Mouse (Mus musculus) lung, postnatal 25 days (tissue): ENCODE measurements around the gene Gdi1.

ENCODE experiments used
- DNase-seq: peaks from one replicate; pipeline ENCODE4 v3.0.0; 2022; ENCODE audit warnings: low spot score

The Gdi1 gene

DNA sequence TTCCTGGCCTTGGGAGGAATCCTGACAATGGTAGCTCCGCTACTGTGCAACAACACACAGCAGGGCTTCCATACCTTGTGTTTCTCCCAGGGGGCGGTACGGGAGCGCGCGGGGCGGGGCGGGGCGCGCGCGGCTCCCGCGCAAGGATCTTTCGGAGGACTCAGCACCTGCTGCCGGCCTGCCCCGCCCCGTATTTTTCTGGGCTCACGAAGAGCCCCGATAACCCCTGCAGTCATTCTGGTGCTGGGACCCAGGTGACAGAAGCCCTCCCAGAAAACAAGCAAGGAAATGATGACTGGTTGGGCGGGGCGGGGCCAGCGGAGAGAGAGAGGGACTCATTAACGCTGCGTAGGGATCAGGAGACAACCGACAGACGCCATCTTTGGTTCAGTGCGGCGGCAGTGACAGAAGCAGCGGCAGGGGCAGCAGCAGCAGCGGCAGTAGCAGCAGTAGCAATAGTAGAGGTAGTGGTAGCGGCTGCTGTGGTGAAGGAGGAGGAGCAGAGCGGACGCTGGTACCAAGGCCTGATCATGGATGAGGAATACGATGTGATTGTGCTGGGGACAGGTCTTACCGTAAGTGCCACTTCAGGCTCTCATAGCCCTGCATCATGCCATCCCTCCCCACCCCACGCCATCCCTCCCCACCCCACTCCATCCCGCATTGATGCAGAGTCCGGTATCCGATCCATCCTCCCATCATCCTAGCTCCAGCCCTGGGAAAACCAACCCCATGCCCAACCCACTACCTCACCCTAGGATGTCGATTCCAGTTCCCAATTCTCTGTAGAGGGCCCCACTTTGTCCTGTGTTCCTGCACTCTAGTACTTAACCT lies at the start of gene Gdi1:
TSS of gene Gdi1 (plus strand) at position 132 of the 834 bp plus-strand sequence.
- peak; percentile 67 for DNase-seq

DNA sequence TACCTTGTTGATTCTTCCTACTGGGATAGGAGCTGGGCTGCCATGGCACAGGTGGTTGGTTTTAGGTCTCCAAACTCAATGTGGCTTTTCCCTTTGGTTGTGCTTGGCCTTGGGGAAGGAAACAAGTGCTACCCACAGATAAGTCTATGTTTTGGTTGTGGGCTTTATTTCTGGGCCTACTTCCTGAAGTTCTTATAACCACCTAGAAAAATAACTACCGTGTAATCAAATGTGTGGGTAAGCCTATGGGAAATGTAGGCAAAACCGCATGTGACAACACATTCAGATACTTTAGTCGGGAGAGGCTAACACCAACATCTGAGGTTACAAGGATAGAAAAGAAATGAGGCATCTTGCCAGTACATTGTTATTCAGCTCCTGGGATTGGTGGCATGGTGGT lies 47.1 kb upstream of the Gdi1 start:
- no peak for DNase-seq

DNA sequence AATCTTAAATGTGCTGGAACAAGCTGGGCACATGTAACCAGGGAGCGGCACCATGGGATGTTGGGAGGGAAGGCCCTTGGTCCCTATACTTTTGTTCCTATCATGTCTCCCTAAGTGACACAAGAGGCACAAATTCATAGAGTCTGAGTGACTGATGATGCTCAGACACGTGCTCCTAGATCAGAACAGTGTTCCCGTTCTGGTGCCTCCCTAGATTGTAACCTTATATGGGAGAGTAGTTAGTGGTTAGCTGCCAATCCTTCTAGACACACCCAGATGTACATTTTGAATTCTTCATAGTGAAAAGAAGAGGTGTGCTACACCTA lies 35.1 kb upstream of the Gdi1 start:
- DNase-seq: no peak

DNA sequence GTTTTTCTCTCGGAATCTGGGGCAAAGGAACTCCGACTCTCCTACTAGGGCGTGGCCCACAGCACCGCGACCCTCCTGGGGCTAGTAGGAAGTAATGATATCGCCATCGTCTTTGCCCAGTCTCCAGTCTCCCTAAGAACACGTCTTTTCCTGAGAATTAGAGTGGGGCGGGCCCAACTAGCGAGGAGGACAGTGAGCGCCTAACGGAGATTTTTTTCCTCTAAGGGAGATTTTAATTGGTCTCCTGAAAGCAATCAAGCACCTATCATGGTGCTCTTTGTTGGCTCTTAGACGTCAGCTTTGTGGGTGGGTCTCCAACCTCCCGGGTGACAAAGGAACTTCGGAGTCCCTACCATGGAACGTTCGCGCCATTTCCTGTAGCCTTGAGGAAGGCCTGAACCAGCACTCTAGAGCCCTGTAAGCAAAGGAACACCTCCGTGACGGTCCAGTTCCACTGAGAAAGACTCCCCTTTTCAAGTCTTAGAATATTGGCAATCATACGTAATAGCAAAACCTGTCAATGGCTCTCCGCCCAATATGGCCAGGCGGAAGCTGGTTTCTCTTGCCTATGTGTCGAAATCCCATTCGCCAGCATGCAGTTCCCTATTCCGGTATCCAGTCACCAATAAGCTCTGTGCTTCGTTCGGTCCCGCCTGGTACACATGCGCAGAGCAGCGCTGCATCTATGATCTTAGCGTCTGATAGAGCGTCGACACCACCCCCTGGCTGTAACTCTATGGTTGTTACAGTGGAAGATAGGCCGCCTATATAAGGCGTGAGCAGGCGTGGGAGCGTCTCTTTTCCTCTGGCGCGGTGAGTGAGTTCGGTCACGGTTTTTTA lies 34.5 kb upstream of the Gdi1 start, which contains the start of gene Rpl10:
TSS of gene Rpl10 (plus strand) at position 751 of the 840 bp plus-strand sequence.
- peak; percentile 95 for DNase-seq

DNA sequence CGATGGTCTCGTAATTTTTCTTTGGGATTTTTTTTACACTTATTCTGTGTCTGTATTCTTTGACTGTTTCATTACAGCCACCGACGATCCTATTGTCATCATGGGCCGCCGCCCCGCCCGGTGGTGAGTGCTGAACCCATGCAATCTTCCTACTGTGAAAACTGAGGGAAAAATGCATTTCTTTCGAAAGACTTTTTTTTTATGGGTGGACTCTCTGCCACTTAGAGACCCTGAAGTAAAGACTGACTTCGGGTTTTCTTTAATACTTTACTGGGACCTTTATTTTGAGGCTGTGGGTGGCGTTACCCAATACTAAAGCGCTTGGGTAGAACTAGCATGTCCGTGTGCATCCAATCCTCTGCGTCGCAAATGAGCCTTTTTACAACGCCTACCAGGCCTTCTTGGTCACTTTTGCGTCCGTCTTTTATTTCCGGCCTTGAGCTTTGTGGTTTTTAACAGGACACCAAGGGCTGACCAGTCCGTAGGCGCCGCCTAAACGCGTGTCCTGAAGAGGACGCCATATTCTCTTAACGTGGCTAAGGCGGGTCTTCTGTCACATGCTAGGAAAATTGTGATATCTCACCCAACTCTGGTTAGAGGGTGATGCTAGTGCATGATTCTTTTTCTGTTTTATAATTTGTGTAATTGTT lies 33.8 kb upstream of the Gdi1 start:
- DNase-seq: no peak

DNA sequence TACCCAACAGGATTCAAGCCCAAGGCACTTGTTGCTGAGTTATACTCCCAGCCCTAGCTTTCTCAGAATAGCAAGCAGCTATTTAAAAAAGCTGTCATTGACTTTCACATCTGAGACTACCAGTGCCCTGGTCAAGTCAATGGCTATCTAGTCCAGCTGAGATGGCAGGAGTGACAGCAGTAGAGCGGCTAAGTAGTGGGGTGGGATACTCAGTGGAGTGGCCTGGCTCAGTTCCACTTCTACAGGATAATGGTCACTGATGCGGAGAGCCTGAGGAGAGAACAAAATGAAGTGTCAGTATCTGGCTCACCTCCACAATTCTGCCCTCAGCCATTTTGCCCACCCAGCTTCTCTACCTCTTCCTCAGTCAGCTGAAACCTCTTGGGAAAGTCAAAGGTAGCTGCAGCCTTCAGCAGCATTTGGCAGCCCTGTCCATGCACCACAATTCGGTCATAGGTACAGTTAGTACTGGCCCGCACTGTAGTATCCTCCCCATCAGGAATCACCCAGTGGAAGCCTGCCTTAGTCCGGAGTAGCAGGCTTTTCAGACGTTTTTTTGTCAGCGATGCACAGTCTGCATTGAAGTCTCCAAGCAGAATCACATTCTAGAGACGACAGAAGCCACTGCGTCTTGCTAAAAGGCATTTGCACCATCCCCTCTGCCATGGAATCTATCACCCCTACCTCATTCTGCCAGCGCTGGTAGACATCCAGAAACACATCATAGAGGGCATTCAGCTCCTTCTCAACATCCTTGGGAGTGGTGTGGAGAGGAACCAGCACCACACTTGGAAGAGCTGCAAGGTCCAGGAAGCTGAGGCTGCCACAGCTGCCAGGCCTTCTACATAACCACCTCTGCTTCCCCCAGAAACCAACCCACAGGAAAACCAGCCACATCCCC lies 31.1 kb upstream of the Gdi1 start:
- DNase-seq: no peak

DNA sequence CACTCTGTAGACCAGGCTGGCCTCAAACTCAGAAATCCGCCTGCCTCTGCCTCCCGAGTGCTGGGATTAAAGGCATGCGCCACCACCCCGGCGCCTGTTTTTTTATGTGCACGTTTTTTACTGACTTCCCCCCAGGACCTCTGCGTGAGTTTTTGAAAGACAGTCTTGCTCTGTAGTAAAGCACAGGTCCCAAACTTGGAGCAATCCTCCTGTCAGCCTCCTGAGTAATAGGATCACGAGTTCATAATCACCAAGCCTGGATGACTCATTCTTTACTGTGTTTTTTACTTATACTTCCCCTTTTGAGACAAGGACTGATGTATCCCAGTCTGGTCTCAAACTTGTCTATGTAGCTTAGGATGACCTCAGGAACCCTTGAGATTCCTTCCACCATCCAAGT lies 26.9 kb upstream of the Gdi1 start:
- no peak for DNase-seq

DNA sequence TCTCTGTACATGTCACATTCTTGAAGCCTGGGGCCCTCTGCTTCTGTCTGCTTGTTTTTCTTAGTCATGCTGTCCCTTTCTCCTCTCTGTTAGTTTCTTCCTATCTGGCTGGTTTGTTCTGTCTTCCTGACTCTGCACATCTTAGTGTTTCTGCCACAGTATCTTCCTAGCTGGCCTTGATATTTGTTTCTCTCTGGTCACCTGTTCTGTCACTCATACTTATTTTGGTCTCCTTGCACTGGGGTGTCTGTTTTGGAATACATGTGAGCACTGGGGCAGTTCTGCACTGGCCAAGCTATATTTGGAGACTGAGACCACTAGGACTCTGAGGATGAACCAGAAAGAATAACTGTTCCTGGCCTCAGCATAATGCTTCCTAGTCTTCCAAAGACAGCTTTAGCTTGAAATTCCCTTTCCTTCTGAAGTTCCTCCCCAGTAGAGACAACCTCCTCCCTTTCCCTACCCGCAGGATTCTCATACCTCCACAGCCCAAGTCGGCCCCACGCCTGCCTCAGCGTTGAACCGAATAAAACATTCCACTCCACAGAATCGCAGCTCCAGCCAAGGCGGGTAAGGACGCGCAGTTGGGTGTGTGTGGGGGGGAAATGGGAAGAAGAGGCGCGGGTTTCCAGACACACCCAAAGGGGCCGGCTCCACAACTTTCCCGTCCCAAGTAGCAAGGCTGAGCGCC lies 23.6 kb upstream of the Gdi1 start:
- no peak for DNase-seq

DNA sequence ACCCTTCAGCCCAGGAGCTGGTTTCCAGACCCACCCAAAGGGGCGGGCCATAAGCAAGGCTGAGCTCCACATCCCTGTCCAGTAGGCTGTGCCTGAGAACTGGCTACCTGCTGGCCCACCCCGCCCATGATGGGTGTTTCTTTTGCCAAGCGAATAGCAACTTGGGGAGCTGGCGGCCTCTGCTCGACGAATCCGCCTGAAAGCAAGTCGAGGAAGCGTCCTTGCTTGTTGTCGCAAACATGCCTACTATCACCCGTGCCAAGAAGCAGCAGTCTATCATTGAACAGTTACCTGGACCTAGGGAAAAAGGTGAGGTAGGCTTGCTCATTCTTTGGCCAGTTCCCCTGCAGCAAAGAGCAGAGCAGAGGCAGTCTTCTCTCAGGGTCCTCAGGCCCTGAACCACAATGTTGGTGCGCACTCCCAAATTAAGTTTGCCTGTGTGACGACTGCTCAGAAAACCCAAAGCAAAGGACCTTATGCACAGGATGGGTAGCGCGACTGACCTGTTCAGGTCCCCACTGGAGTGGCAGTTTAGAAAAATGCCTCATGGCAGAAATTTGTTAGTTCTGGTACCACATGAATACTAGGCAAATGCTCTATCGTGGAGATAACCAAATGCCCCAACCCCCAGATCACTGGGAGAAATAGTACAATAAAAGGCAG lies 22.9 kb upstream of the Gdi1 start, which contains the start of the genes Taz and Dnase1l1:
TSS of gene Taz (plus strand) at position 181 of the 663 bp plus-strand sequence.
TSS of gene Dnase1l1 (minus strand) at position 606 of the 663 bp plus-strand sequence.
- peak; percentile 92 for DNase-seq

DNA sequence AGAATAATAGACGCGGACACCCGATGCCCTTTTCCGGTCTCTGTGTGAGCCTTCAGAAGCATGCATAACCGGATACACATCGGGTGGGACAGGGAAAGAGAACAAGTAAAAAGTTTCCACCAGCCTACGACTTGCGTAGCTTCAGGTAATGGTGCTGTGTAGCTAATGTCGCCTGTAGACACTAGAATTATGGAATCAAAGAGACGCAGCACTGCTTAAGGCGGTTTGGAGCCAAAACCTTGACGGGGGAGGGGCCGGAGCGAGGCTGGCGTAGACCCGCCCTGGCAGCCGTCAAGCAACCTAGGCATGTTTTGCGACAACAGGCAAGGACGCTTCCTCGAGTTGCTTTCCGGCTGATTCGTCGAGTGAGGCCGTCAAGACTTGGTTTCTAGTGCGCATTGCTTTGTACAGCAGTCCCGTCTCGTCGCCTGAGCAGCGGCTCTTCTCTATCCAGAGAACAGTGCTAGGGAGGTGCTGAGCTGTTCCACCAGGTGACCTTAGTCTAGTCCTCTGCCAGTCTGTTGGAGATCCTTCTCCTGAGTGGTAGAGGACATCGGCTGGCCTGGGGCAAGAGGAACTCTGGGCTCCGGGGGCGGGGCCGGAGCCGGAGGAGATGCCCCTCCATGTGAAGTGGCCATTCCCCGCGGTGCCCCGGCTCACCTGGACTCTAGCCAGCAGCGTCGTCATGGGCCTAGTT lies 22.3 kb upstream of the Gdi1 start:
- peak; percentile 89 for DNase-seq

DNA sequence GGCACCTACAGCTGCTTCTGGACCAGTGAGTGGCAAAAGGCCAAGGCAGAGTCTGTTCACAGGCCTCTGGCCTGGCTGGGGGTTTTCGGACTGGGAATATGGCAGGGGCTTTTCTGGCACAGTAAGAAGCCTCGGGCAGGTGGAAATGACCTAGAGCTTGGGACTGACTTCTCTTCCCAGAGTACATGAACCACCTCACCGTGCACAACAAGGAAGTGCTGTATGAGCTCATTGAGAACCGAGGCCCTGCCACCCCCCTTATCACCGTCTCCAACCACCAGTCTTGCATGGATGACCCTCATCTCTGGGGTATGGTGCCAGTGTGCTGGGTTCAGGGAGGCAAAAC lies 21.7 kb upstream of the Gdi1 start:
- no peak for DNase-seq

DNA sequence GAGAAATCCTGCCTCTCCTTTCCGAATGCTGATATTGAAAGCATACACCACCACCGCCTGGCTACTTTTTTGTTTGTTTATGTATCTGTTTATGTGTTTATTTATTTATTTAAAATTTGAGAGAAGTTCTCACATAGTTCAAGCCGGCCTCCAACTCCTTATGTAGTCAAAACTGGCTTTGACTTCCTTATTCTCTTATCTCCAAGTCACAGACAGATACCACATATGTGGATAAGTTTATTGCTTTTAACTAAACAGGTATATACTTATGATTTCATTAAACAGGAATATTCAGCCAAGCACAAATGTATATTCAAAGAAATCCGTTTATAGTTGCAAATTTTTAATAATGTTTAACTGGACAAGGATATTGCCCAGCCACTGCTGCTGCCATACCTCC lies 11.4 kb upstream of the Gdi1 start:
- DNase-seq: no peak

DNA sequence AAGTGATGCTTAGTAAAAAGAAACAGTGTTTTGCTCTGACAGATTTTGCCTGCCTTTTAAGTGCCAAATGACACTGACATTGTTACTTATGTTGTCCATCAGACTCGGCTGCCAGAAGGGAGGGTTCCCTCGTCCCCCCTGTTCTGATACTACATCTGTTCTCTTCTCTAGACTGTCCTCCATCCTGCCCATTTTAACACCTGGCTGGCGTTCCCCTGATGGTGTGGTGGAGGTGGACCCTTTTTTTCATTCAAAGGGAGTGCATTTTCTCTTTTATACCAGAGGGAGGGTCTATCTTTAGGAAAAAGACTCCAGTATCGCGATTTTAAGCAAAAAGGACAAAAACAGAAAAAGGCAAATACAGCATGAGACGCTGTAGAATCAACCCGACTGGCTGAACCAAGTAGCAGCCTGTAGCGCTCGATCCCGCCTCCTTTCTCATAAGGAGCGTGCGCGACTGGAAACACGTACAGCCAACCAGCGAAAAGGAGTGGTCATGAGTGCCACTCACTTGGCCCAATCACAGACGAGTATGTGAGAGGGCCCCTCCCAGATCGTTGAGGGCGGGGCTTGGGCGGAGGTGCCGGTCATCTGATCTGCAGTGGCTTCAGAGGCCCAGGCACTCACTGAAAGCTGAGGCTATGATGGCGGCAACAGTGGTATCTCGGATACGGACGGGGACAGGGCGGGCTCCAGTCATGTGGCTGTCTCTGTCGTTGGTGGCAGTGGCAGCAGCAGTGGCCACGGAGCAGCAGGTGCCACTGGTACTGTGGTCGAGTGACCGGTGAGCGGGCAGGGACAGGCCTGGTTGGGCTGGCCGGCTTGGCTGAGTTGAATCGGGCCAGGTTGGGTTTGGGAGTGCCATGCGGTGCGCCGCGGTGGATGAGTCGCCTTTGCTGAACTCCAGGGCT lies 8.0 kb upstream of the Gdi1 start, which contains the start of gene Atp6ap1:
TSS of gene Atp6ap1 (plus strand) at position 560 of the 911 bp plus-strand sequence.
- peak; percentile 96 for DNase-seq

DNA sequence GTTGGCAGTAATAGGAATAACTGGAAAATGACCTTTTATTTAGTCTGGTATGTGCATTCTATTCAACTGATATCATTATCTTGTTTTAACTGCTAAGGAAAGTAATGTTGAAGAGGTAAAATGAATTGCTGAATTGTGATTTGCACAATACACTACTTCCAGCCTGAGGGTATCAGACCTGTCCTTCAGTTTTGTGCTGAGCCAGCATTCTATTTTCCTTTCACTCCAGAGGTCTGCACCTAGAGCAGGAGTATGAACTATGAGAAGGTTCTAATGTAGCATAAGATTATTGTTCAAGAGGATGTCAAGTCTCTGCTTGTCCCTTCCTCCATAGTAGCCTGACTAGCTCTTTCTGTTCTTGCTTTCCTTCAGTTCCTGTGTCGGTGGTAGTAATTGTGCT lies 6.5 kb upstream of the Gdi1 start:
- no peak for DNase-seq

DNA sequence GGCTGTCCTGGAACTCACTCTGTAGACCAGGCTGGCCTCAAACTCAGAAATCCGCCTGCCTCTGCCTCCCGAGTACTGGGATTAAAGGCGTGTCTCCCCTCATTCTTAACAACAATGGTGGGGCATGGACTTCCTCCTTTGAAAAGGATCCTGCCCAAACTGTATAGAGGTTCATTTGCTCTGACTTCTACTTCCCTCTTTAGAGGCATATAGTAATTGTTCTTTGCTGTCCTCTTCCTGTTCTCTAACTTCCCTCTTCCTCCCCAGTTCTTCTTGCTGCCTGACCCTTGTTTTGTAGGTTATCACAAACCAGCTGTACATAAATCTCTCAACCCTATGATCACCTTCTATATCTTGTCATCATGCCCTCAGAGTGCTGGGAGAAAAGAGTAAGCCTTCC lies 5.1 kb upstream of the Gdi1 start:
- peak; percentile 18 for DNase-seq

DNA sequence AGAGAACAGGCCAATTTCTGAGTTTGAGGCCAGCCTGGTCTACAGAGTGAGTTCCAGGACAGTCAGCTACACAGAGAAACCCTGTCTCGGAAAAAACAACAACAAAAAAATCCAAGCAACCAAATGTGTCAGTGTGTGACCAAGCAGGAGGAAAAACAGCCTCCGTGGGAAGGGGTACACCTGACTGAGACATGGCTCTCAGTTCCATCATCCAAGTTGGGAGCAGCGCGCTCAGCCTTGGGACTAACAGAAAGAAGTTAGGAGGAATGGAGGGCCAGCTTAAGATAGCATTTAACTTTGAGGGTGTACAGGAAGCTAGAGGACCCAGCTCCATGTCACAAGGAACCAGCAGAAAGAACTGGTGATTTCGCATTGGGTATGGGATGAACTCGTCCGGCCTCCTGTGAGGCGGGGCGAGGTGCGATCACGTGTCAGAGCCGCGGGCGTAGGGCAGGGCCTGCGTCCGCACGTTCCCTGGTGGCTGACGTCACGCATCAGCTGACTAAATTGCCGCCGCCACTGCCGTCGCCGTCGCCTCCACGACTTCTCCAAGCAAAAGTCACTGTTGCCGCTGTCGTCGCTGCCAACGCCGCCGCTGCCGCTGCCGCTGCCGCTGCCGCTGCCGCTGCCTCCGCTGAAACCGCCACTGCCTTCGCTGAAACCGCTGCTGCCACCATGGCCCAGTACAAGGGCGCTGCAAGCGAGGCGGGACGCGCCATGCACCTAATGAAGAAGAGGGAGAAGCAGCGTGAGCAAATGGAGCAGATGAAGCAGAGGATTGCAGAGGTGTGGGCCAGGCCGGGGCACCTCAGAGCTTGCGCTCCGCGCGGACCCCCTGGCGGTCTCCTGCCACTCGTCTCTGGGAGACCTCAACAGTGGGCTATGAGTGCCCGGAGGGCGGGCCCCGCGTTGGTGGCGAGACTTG lies 8.0 kb downstream of the Gdi1 start, which contains the start of gene Fam50a:
TSS of gene Fam50a (plus strand) at position 494 of the 925 bp plus-strand sequence.
- DNase-seq: peak; percentile 92

DNA sequence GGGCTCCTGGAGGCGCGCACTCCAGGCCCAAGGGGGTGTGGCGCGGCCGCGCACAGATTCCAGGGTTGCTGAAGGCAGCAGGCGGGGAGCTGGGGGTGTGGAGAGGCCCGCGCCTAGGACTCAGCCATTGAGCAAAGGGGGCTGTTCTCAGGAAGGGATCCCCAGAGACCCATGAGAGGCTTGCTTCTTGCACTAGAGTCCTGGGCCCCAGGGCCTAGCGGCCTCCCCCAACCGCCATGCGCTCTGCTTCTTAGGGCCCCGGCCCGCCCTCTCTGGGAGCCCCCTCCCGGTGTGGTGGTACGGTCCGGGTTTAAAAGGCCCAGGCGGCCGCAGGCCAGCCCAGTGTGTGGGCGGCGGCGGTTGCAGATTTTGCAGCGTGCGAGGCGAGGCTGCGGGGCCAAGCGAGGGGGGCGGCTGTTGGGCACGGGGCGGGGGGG lies 23.9 kb downstream of the Gdi1 start, which contains the start of gene Plxna3:
TSS of gene Plxna3 (plus strand) at position 342 of the 437 bp plus-strand sequence.
- peak; percentile 51 for DNase-seq
